Mouse (Mus musculus): ENCODE measurements around the gene Wdfy3. TPM values are rescaled to one million over a fixed set of nuclear protein-coding genes. Genes with fewer than 3 reads are reported as not detected.

Gene Wdfy3
- total RNA-seq, 1 experiment = 25.3 TPM

- Histone ChIP-seq H3K27ac (ENCODE audit: insufficient read depth, low read depth, low read length, poor library complexity, severe bottlenecking) (no peak overlapping the region), H3K4me3 (ENCODE audit: insufficient read depth in 1 of 2, low read depth in 1 of 2, low read length in 2 of 2, poor library complexity in 1 of 2, severe bottlenecking in 1 of 2) (no peak overlapping the region), H3K9ac (ENCODE audit: insufficient read depth, low read depth, low read length, poor library complexity, severe bottlenecking) (no peak overlapping the region), H3K4me1 (ENCODE audit: control insufficient read depth in 2 of 2, insufficient read depth in 2 of 2, low read length in 2 of 2, poor library complexity in 1 of 2) (peaks cover 2 to 11% of the 10 kb centered on the region in 2 experiments; a peak in 3 of 4 replicates), H3K9me3 (ENCODE audit: control insufficient read depth, insufficient read depth, low read depth, low read length) (no peaks in the 10 kb centered on the region), H3K36me3 (ENCODE audit: control insufficient read depth, insufficient read depth, low read length, poor library complexity, severe bottlenecking) (no peaks in the 10 kb centered on the region; the same call in 1 of the 2 replicates)
- no peak for DNase-seq (ENCODE audit: low read depth, low spot score)
- in situ Hi-C loops (cut with MboI; ENCODE audit: low sequenced_read_pairs in 2 of 2, unreplicated experiment in 2 of 2) = no loop called here
- TF ChIP-seq ZC3H11A (IDR thresholded peaks at IDR 0.05; ENCODE audit: borderline replicate concordance, low read depth, low read length) (no peak), HCFC1 (IDR thresholded peaks at IDR 0.05; ENCODE audit: borderline replicate concordance, insufficient read depth, low read length) (no peak), CHD2 (IDR thresholded peaks at IDR 0.05; ENCODE audit: low read depth, low read length) (no peak), ZNF384 (IDR thresholded peaks at IDR 0.05; ENCODE audit: low read depth, low read length) (no peak), MAFK (IDR thresholded peaks at IDR 0.05; ENCODE audit: insufficient read depth, low read depth, low read length) (no peak)
These were observed 68.7 kb downstream of the Wdfy3 start for GRCm38 (mm10) chr5:102001026-102001425.

GRCm38 (mm10) chr5:101998971-101999370, 70.8 kb downstream of the Wdfy3 start:
- no peak for DNase-seq (ENCODE audit: low read depth, low spot score)
- H3K9me3 ChIP-seq (ENCODE audit: control insufficient read depth, insufficient read depth, low read depth, low read length) = no peaks in the 10 kb centered on the region
- H3K27ac ChIP-seq (ENCODE audit: insufficient read depth, low read depth, low read length, poor library complexity, severe bottlenecking) = no peak overlapping the region
- no peaks in the 10 kb centered on the region; the same call in 1 of the 2 replicates for H3K36me3 ChIP-seq (ENCODE audit: control insufficient read depth, insufficient read depth, low read length, poor library complexity, severe bottlenecking)
- in situ Hi-C loops (cut with MboI; ENCODE audit: low sequenced_read_pairs in 2 of 2, unreplicated experiment in 2 of 2) = no loop called here
- H3K4me1 ChIP-seq (ENCODE audit: control insufficient read depth in 2 of 2, insufficient read depth in 2 of 2, low read length in 2 of 2, poor library complexity in 1 of 2) = peaks cover 0 to 10% of the 10 kb centered on the region in 2 experiments; a peak in 1 of 4 replicates
- no peak overlapping the region for H3K4me3 ChIP-seq (ENCODE audit: insufficient read depth in 1 of 2, low read depth in 1 of 2, low read length in 2 of 2, poor library complexity in 1 of 2, severe bottlenecking in 1 of 2)
- H3K9ac ChIP-seq (ENCODE audit: insufficient read depth, low read depth, low read length, poor library complexity, severe bottlenecking) = no peak overlapping the region
- no peak for TF ChIP-seq ZNF384 (IDR thresholded peaks at IDR 0.05; ENCODE audit: low read depth, low read length)
- no peak for TF ChIP-seq HCFC1 (IDR thresholded peaks at IDR 0.05; ENCODE audit: borderline replicate concordance, insufficient read depth, low read length)
- no peak for TF ChIP-seq ZC3H11A (IDR thresholded peaks at IDR 0.05; ENCODE audit: borderline replicate concordance, low read depth, low read length)
- TF ChIP-seq MAFK (IDR thresholded peaks at IDR 0.05; ENCODE audit: insufficient read depth, low read depth, low read length) = no peak
- no peak for TF ChIP-seq CHD2 (IDR thresholded peaks at IDR 0.05; ENCODE audit: low read depth, low read length)

DNA sequence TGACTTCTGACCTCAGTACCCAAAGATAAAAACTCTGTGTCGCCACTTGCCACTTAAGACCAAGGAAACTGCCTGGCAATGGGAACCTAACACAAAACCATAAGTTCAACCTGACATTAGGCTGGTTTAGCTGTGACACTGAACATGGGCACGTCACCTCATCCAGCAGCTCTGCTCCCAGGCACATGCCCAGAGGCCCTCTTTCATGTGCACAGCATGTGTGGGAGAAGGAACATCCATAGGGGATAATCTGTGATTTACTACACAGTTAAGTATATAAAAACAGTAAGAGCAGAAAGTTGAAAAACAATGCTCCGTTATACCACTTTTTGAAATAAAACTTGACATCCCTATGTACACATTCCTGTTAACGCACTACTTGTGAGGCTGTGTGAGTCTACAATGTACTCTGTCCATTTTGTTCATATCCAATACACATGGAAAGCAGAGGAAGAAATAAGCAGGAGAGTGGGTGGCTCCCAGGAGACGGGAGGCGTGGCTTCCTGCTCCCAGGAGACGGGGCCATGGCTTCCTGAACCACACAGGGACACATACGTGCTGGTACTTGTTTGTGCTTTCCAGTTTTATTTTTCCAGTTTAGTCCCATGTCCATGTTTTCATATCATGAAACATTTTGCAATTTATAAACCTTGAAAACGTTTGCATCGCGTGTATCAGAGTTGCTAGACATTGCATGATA, 73.5 kb downstream of the Wdfy3 start:
- Histone ChIP-seq H3K4me3 (ENCODE audit: insufficient read depth in 1 of 2, low read depth in 1 of 2, low read length in 2 of 2, poor library complexity in 1 of 2, severe bottlenecking in 1 of 2) (no peak overlapping the region), H3K9me3 (ENCODE audit: control insufficient read depth, insufficient read depth, low read depth, low read length) (no peaks in the 10 kb centered on the region), H3K9ac (ENCODE audit: insufficient read depth, low read depth, low read length, poor library complexity, severe bottlenecking) (no peak overlapping the region), H3K36me3 (ENCODE audit: control insufficient read depth, insufficient read depth, low read length, poor library complexity, severe bottlenecking) (no peaks in the 10 kb centered on the region; the same call in 1 of the 2 replicates), H3K27ac (ENCODE audit: insufficient read depth, low read depth, low read length, poor library complexity, severe bottlenecking) (no peak overlapping the region), H3K4me1 (ENCODE audit: control insufficient read depth in 2 of 2, insufficient read depth in 2 of 2, low read length in 2 of 2, poor library complexity in 1 of 2) (peaks cover 0 to 10% of the 10 kb centered on the region in 2 experiments; a peak in 1 of 4 replicates)
- in situ Hi-C loops (cut with MboI; ENCODE audit: low sequenced_read_pairs in 2 of 2, unreplicated experiment in 2 of 2) = no loop called here
- TF ChIP-seq HCFC1 (IDR thresholded peaks at IDR 0.05; ENCODE audit: borderline replicate concordance, insufficient read depth, low read length) (no peak), ZNF384 (IDR thresholded peaks at IDR 0.05; ENCODE audit: low read depth, low read length) (no peak), MAFK (IDR thresholded peaks at IDR 0.05; ENCODE audit: insufficient read depth, low read depth, low read length) (no peak), ZC3H11A (IDR thresholded peaks at IDR 0.05; ENCODE audit: borderline replicate concordance, low read depth, low read length) (no peak), CHD2 (IDR thresholded peaks at IDR 0.05; ENCODE audit: low read depth, low read length) (no peak)
- DNase-seq (ENCODE audit: low read depth, low spot score) = no peak

DNA sequence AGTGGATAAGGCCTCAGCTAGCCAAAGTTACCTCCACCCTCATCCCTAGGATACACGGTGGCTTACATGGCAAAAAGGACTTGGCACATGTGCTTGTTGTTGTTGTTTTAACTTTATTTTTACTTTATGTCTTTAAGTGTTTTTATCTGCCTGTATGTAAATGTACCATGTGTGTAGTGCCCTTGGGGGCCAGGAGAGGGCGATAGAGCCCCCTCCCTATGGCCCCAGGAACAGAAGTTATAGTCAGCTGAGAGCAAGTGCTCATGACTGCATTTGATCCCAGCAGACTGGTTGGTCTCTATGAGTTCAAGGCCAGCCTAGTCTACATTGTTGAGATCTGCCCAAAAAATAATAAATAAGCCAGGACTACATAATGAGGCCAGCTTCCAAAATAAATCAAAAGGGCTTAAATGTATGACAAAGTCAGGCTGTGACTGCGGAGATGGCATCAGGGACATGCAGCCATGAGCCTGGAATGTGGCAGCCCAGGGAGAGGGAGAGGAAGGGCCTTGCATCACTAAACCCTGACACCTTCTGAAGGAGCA, 74.2 kb downstream of the Wdfy3 start:
- no peak for TF ChIP-seq HCFC1 (IDR thresholded peaks at IDR 0.05; ENCODE audit: borderline replicate concordance, insufficient read depth, low read length)
- no peak for TF ChIP-seq ZNF384 (IDR thresholded peaks at IDR 0.05; ENCODE audit: low read depth, low read length)
- no peak for TF ChIP-seq MAFK (IDR thresholded peaks at IDR 0.05; ENCODE audit: insufficient read depth, low read depth, low read length)
- no peak for TF ChIP-seq CHD2 (IDR thresholded peaks at IDR 0.05; ENCODE audit: low read depth, low read length)
- TF ChIP-seq ZC3H11A (IDR thresholded peaks at IDR 0.05; ENCODE audit: borderline replicate concordance, low read depth, low read length) = 0 out of 2 replicates have a peak, but pooled peaks have one; percentile 39
- peak; percentile 50 for DNase-seq (ENCODE audit: low read depth, low spot score)

More for the DNA sequence above, 74.2 kb downstream of the Wdfy3 start:
- no peak overlapping the region for H3K9ac ChIP-seq (ENCODE audit: insufficient read depth, low read depth, low read length, poor library complexity, severe bottlenecking)
- in situ Hi-C loops (cut with MboI; ENCODE audit: low sequenced_read_pairs in 2 of 2, unreplicated experiment in 2 of 2) = no loop called here
- H3K9me3 ChIP-seq (ENCODE audit: control insufficient read depth, insufficient read depth, low read depth, low read length) = no peaks in the 10 kb centered on the region
- H3K4me1 ChIP-seq (ENCODE audit: control insufficient read depth in 2 of 2, insufficient read depth in 2 of 2, low read length in 2 of 2, poor library complexity in 1 of 2) = peaks cover 0 to 9% of the 10 kb centered on the region in 2 experiments; a peak in 1 of 4 replicates
- H3K36me3 ChIP-seq (ENCODE audit: control insufficient read depth, insufficient read depth, low read length, poor library complexity, severe bottlenecking) = no peaks in the 10 kb centered on the region
- H3K27ac ChIP-seq (ENCODE audit: insufficient read depth, low read depth, low read length, poor library complexity, severe bottlenecking) = no peak overlapping the region
- H3K4me3 ChIP-seq (ENCODE audit: insufficient read depth in 1 of 2, low read depth in 1 of 2, low read length in 2 of 2, poor library complexity in 1 of 2, severe bottlenecking in 1 of 2) = no peak overlapping the region
